Mouse (Mus musculus) gonadal fat pad, adult 2 months (tissue): ENCODE measurements at regions not wholly inside any gene's neighbourhood (a gene's known extent, or its start where the extent isn't known, plus 50 kb on each side); places are given as distances from the start of the nearest gene placed in this dataset.

ENCODE experiments used
- DNase-seq: peaks from one replicate; pipeline ENCODE4 v3.0.0-alpha.2; 2012; ENCODE audit warnings: low read depth

GRCm38 (mm10) chr3:91416137-91416536 lies 325.5 kb upstream of the 9130204L05Rik start:
- DNase-seq, result peak; percentile 3
